Mouse (Mus musculus) 416B (cell line): ENCODE data around the gene Dlgap4.

Experiments
- DNase-seq: peaks from one replicate; pipeline ENCODE4 v3.0.0; 2011; ENCODE audit warnings: low read depth

Gene Dlgap4

DNA sequence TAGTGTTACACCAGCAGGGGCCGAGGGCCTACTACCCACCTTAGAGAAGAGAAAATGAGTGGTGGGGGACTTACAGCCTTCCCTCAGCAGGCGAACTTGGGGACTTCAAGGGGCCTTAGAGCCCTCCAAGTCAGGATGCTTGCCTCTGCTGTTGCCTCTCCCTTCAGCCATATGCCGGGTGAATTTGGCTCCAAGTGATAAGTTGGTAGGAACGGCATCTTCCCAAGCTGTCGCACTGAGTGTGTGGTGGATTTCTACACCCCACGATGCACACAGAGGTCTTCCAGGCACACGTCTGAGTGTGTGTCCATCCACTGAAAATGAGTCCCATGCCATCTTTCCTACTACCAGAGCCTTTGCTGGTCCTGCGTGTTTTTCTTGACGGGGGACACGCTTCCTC lies 49.7 kb downstream of the Dlgap4 start:
- DNase-seq: no peak

DNA sequence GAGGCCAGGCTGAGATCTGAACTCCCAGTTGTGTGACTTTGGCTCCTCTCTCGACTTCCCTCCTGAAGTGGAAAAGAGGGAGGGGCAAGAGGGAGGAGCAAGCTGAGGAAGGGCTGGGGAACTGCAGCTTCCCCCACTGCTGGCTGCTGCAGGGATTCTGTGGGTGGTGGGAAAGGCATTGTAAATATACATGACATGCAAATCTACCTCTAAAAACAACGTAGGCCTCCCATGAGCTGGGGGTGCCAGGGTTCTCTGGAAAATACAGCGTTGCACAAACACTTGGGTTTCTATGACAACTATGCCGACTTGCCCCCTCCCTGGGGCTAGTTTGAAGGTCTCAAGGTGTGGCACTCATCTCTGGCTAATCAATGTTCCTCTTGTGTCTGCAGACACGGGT lies 50.9 kb downstream of the Dlgap4 start:
- DNase-seq: no peak

DNA sequence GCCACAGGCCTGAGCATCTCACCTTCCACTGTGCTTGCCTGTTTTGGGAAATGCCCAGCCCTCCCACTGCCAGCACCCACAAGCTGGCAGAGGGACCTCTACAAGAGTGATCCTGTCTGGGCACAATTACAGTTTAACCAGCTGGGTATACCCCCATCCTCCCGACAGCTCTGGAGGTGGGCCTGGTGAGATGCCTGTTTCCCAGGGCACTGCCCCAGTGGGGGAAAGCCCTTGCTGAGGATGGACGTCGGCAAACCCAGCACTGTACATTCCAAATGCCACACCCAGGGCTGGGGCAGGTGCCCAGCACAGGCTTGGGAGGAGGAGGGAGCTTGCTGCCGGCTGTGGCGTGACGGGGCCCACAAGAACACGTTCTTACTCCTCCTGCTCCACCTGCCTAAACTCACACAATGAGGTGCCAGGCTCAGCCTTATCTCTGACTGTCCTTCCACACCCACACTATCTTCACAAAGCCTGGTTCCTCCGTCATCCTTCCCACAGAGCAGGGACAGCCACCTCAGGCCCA lies 51.6 kb downstream of the Dlgap4 start:
- DNase-seq: no peak

DNA sequence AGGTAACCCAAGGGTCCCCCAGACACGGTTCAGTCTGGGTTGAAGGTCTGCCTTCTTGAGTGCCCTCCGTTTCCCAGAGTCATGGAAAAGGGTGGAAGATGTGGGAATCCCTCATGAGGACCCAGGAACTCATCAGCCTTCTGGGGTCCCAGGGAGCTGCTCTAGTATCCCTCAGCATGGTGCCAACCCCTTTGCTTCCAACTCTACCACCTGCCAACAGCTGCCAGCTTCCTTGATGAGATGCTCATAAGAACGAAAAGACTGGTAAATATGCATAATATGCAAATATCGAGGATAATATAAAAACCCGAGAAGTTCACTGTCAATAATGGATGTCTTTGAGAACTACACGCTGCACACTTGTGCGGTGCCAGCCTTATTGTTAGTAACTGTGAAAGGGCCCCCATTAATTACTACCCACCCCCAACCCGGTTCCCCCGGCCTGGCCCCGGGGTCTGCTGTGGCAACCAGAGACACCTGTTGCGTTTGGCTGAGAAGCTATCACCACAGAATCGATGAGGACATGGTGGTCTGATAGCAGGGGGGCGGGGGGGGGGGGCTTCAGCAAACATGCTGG lies 52.2 kb downstream of the Dlgap4 start:
- DNase-seq: no peak

DNA sequence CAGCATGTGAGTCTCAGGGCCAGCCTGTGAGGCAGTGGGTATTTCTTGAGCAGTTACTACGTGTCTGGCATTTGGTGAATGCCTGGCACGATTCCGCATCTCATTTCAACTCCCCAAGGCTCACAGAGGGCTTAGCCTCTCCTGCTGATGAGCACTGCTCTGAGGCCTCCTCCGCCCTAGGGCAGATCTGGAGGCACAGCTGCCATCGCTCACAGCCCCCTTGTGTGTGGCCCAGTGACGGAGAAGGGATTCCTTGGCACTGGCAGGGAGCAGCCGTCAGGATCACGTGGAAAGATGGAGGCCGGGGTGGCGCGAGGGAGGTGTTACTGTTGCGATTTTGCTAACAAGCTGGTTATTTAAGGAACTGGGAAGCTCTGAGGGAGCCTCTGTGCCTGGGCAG lies 52.7 kb downstream of the Dlgap4 start:
- DNase-seq: no peak

DNA sequence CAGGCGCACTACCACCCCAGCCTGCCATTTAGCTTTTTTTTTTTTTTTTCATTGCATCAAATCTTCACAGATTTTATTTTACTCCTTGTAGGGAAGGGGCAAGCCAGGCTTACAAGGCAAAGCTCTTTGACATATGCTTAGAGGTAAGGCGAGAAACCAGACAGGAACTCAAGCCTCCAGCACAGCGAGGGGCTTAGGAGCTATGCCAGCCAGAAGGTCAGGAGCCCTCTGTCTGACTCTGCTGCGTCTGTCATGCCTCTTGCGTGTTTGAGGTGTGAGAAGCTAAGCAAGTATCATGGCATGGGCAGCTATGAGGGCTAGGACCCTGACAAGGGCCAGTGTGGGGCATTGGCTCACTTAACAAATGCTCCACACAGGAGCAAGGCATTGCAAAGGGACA lies 53.8 kb downstream of the Dlgap4 start:
- DNase-seq: no peak

DNA sequence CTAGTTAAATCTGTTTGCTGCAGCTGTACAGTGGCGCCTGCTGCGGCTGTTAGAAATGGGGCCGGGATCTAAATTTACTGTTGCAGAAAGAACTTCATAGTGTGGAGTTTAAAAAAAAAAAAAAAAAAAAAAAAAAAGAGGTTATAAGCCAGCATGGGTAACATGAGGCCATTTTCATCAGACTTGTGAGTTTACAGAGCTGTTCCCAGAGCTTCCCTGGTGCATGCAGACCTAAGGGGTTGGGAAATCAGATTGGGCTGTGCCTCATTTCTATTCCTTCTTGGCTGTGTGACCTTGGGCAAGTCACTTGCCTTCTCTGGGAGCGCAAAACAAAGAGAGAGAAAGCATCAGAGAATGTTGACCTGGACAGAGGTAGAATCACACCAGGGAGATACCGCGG lies 55.1 kb downstream of the Dlgap4 start:
- DNase-seq: no peak

DNA sequence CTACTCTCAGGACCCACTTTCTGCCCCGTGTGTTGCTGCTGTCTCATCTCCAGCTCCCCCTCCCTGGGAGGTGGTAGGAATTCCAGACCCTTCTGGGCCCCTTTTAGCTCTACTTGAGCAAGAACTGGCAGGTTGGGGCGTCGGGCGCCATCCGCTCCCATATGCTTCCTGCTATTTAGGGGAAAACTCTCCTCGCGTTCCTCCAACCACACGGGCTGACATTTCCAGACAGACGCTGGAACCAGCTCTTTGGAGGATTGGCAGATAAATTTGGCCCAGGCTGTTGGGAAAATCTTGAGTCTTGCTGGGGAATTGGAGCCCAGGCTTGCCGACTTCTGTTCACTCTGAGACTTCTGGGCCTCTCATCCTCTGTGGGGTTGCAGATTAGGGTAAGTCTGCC lies 59.8 kb downstream of the Dlgap4 start:
- no peak for DNase-seq

DNA sequence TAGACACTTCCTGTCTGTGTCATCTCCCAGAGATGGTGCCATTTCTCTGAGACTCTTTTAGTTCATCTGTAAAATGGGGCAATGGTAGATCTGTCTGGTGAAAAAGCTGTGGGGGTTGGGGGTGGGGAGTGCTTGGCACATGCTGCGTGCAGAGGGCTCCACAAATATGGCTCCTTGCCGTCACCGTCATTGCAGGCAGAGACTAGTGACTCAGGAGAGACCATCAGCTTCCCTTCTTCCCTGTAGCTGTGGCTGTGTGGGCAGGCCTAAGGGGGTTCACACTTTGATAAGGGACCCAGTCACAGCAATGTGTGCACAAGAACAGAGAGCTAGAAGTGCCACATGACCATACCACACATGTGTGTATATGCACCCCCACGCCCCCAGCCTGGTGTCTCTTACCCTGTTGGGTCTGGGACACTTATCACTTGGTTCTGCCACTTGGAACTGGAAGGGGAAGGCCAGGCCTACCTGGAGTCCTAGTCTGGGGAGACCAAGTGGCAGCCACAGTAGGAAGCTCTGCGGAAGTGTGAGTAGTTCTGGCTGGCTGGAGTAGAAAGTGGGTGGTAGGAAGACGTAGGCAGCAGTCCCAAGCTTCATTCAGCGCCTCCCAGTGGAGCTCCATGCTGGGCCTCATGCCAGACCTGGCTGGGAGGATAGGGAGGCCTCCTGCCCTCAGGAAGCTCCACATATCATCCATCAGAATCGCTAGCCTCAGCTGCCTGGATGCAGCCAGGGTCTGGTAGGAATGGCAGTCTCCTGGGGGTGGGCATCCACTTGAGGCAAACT lies 60.6 kb downstream of the Dlgap4 start:
- no peak for DNase-seq

DNA sequence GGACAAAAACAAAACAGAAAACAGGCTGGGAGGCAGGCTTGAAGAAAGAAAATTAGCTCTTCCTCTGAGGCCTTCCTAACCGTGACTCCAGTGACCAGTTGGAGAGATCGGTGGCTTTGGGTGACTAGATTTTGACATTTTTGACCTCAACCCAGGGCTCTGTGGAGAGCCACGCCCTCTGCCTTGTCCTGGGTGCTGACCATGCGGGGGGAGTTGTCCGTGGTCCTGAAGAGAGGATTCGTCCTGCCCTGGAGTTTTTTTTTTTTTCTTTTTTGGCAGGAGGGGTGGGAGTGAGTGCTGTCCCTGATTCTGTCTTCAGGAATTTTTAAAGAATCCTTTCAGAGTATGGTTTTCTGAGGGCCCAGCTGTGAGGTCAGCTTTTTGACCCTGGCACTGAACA lies 63.4 kb downstream of the Dlgap4 start:
- DNase-seq: peak; percentile 48

DNA sequence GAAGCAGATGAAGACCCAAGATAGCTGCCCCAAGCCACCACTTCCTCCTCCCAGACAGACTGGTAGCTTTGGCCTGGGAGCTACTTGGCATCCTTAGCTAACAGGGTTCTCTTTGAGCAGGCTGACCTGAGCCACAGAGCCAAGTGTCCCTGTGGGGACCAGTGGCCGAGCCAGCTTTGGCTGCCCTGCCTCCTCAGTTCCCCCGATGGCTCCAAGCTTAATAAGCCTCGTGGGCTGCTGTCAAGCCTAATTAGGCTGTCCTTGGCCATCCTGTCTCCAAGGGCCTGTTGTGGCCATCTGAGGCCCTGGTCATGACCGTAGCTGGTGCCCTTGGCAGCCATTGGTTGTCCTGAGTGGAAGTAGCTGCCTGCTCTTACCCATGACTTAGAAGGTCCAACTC lies 64.6 kb downstream of the Dlgap4 start:
- no peak for DNase-seq

DNA sequence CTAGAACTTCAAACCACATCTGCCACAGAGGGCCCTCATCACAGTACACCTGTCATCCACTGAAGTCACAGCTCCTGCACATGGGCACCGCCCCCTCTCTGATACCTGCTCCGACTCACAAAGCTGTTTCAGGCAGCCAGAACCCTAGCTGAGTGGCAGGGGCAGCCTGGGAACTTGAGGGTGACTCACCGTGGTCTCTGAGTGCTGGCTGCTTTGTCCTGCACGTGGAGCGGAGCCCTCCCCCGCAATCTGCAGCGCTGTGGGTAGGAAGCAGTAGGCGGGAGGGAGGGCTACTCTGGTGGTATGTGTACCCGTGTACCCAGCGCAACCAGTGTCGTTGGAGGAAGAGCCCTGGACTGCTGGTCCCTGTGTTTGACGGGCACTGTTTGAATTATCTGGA lies 69.5 kb downstream of the Dlgap4 start:
- DNase-seq: peak; percentile 42

DNA sequence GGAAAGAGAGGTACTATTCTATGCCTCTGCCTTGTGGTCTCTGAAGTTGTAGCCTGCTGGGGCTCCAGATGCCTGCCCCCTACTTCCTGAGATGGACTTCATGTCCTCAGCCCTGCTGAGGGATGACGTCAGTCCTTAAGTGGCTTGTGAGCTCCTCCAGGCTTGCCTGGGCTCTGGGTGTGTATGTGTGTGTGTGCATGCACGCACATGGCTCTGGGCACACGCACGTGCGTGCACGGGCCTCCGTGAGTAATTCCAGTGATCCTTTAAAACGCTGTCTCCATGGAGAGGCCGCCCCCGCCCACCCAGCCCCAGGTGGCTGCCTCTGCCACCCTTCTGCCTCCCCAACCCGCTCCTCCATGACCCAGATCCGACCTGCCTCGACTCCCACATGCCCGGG lies 72.5 kb downstream of the Dlgap4 start:
- DNase-seq: no peak

DNA sequence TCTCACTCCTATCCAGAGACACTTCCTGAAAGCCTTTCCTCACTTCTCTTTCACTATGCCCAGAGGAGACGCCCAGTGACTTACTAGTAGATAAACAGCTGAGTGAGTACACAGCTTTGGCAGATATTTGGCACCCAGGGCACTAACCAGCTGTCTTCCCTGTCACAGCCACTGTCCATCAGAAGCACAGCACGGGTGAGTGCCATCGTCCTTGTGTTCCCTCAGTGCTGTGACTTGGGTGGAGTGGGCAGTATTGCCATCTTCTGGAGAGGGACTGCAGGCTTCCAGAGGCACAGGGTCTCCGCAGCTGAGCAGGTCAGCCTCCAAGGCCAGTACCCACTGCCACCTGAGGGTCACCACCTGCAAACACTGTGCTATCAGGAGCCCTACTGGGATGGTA lies 73.2 kb downstream of the Dlgap4 start:
- DNase-seq: no peak

DNA sequence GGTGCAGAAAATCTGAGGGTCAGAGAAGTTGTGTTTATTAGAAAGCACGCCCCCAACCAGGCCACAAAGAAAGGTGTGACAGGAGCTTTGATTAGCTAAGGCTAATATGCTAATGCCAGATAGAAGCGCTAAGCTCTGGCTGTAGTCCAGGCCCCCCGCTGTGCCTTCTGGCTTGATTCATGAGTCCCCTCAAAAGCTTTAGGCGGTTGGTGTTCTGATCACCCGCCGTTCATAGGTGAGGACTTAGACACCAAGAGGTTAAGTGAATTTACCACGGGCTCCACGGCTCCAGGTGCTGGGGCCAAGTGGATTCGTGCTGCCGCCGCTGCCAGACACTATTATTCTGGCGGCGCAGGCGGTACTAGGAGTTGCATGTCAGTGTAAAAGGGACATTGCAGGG lies 75.1 kb downstream of the Dlgap4 start:
- DNase-seq: no peak

DNA sequence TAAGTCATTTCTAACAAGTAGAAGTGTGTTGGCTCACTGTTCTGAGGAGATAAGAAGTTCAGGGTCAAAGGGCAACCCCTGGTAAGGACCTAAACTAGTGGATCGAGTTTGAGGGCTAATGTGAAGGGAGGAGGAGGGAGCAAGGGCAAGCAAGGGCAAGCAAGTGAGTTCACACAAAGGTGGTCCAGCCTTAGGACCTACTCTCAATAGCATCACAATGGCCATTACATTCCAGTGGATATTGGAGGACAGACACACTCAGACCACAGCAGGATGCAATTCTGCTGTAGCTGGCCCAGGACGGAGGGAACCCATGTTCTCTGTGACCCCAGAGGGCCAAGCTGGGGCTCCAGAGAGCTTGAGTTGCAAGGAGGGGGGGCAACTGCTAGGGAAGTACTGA lies 77.3 kb downstream of the Dlgap4 start:
- no peak for DNase-seq

DNA sequence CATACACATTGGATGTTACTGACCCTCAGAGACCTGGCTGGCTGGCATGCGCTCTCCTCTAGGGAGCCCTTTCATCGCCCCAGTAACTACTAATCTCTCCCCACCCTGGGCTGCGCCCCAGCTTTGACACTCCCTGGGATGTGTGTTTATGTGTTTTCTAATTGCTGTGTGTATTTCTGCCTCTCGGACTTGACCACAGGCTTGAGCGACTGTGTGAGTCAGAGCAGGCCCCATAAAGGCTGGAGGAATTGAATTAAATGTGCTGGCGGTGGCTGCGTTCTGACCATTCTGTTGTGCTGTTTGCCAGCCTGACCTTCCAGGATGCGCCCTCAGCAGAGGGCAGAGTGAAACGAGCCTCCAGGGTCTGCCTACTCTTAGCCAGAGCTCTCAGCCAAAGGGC lies 78.2 kb downstream of the Dlgap4 start:
- DNase-seq: no peak

DNA sequence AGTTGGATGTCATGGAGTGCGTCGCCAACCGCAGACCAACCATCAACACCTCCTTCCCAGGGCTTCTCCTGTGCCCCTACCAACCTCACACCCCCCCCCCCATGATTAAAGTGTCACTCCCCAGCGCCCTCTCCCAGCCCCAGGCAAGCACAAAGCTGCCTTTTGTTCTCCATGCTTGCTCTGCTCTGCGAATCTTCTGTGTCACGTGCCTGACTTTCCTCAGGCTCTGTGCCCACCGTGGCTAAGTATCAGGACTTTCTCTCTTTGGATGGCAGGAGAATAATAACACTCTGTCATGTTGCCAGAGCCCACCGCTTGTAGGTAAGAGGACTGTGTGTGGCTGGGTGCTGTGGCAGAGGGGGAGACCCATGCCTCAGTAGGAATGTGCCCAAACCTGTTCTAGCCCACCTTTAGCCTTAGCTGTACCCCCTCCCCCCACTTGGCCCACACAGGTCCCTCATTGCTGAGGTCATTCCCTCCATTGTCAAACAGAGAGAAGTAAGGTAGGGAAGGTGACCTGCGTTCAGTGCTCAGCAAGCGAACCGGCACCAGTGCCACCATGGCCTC lies 79.8 kb downstream of the Dlgap4 start:
- DNase-seq: no peak

DNA sequence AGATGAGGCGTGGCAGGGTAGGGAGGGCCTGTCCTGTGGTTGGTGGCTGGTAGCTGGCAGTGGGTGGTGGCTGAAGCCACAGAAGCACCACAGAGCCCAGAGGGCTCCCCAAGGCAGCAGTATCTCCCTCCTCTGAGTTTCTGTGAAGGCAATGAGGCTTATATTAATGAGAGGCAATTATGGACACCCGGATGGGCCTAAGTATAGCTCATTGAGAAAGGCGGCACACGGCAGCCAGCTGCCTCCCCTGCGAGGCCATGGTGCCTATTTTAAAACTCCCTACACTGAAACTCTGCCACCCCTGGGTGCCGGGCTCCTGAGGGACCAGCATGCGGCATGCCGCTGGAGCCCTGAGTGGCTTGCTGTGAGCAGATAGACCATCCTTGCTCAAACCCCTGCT lies 83.8 kb downstream of the Dlgap4 start:
- no peak for DNase-seq

DNA sequence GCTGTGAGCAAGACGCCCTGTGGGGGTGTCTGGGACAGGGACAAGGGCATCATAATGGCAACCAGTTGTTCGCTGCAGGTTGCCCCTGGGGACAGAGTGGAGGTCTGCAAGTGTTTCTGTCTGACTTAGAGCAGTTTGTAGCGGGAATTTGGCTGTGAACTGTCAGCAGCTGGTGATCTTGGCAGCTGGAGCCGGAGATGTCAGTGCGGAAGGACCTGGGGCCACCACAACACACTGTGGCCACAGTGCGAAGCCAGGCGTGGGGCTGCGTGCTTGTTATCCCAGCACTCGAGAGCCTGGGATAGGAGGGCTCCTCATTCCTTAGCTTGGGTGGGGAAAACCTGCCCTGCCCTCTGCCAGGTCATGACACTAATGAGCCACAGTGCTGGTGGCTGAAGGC lies 84.7 kb downstream of the Dlgap4 start:
- no peak for DNase-seq

DNA sequence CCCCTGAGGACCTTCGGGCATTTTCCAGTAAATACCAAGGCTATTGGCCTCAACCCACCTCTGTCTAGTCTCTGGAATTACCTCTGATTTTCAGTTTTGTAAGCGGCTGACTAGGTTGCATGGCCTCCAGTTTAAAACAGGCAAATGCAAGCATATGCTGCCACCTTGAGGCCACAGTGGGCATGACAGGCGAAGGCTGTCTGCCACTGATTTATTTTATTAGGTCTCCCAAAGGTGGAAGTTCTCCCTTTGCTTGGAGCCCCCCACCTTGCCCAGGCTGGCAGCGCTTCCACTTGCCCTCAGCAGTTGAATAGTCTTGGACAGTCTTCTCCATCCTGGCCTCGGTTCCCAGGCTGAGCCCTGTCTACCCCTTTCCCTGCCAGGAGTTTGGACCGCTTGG lies 92.0 kb downstream of the Dlgap4 start:
- peak; percentile 78 for DNase-seq

DNA sequence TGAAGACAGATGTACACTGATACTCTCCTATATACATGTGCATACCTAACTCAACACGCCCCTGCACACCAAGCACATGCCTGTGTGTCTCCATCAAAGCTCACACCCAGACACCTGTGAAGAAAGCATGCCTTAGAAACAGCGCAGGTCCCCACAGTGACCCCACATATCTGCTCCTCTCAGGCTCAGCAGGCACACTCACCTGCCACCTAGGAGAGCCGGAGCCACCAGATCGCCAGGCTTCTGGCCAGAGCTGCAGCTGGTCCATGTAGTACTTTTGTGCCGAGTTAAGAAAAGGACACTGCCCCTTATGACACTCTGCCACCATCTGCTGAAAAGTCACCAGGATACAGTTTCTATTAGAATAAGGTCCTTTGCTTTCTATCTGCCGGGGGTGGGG lies 103.2 kb downstream of the Dlgap4 start:
- DNase-seq: no peak
